Mouse (Mus musculus) mesoderm, embryonic 11.5 days (tissue): ENCODE measurements around the gene Jag2.

Experiments used
- DNase-seq: peaks from one replicate; pipeline ENCODE4 v3.0.0-alpha.2; 2012; ENCODE audit warnings: low read depth, low spot score

Gene Jag2

DNA sequence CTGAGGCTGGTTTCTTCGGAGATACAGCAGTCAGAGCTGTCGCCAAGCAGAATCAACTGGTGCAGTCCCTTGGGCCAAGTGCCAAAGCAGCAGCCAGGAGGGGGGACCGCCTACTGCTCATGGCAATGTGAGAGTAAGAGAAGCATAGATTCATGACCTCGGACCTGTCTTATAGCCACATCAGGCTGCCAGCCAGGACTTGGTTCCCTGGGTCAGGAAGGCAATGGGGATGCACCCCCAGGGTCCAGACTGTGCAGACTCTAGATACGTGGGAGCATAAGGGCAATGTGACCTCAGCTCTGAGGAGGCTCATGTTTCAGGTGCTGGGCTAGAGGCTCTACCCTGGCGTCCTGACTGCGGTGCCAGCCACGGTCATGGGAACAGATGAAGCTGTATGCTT lies 25.6 kb downstream of the Jag2 start:
- no peak for DNase-seq

DNA sequence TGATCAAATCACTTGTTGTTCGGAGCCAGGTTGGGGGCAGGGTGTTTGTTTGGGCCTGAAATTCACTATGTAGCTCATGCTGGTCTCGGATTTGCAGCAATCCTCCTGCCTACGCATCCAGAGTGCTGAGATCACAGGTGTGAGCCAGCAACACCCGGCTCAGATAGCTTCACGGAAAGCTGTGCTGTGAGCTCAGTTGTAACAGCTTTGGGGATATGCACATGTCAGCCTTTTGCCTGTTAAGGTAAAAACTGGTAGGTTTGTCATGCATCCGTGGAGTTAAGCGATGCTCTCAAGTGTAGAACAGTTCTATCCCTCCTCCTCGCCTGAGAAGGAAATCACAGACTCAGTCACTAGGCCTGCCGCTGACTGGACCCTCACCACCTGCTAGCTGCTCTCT lies 28.9 kb downstream of the Jag2 start:
- DNase-seq: no peak

DNA sequence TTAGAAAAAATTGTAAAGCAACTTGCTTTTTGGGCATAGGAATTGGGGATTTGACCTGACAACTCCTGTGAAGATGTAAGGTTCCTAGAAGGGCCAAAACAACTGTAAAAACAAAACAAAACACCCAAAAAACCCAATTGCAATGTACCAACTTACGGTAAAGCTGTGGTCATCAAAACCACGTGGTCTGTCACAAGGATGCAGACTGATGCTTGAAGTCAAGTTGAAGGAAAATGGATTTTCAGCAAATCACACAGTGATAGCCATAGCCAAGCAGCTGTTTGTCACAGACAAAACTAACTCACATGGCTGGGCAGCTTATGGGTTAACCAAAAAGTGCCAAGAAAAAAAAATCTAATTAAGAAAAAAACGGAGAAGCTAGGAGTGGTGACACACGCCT lies 30.6 kb downstream of the Jag2 start:
- DNase-seq: no peak

DNA sequence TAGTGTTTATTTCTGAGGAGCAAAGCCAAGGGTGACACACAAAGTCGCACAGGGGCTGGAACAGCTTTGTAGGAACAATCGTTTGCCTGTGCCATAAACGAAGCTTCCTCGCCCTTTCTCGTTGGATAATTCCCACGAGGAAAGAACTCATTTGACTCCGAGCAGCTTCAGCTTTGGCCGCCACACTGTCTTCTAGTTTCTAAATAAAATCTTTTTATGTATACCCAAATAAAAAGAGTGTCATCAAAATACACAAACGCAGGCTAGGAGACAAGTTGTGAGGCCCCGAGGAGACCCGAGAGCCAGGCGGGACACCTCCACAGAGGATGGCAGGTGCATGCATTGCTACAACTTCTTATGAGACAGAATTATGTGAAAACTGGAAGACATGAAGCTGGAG lies 31.2 kb downstream of the Jag2 start:
- DNase-seq: no peak

DNA sequence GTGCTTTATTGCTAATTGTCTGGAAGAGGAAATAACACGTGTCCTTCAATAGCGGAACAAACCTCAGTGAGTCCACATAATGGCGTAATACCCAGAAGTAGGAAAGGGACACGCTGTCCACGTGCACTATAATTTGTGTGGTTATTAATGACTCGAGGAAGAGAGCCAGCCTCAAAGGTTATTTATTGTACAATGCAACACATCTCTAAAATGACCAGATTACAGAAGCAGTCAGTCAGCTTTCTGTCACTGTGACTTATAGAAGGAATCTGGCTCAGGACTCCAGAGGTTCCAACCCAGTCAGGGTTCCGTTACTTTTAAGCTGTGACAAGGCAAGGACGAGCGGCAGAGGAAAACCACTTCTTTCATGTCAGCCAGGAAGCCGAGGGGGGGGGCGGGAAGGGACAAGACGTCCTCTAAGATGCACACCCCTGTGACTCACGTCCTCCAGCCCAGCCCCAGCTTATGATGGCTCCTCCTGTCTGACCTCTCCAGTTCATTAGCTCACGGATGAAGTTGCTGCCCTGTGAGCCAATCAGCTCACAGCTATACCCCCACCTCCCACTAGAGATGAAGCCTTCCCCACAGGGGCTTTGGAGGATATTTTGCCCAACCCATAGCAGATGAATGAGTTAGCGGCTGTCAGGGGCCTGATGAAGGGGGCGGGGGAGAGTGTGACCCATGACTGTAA lies 31.9 kb downstream of the Jag2 start:
- DNase-seq: peak; percentile 71

DNA sequence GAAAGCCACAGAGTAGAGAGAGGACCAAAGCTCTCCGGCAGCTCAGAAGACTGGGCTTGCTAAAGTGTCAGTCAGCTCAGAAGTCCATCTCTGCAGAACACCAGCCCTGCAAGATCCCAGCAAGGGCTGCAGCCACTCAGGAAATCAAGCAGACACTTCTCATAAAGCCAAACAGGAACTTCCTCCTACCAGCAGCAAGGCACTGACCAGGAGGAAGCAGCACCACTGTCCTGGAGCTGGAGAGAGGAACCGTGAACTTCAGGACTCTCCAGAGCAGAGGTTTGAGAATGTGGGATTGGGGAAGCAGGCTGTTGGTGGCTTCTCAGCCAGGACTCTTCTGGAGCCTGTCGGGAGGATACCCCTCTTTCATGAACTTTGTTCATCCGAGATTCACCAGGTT lies 34.6 kb downstream of the Jag2 start:
- DNase-seq: no peak

DNA sequence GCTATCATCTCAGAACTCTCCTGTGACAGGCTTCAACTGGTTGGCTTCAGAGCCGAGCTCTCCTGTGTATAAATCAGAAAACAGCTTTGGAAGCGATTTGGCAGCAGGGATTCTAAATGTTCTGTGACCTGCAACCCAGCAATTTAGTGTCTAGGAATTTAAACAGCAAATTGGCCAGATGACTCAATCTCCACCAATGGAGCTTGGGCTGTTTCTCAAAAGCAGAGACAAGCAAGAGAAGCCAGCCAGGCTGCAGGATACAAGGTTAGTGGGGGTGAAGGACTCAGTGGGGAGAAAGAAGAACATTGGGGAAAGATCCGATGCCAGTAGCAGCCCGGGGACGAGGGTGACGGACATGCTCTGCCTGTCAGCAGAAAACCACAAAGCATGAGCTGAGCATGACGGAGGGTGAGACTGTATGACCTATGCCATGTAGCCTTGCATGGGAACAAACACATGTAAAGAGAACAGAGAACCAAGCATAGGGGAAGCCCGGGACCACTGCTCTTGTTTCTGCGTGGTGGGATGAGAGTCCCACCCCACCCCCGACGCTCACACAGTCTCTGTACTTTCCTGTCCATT lies 35.2 kb downstream of the Jag2 start:
- no peak for DNase-seq

DNA sequence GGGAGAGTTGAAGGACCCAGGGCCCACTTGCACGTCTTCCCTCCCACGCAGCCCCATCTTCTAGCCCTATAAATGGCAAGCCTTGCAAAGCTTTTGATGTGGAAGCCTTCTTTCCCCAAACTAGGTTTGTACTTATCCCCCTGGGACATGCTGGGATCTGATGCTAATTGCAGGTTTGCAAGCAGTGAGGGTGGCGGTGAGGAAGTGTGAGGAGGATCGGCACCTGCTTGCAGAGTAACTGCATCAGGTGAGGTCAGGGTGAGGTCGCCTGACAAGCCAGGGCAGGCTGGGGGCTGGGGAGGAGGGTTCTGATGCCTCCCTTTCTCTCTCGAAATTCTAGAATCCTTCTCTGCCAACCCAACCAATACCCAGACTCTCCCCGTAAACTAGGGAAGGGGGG lies 44.1 kb downstream of the Jag2 start:
- no peak for DNase-seq

DNA sequence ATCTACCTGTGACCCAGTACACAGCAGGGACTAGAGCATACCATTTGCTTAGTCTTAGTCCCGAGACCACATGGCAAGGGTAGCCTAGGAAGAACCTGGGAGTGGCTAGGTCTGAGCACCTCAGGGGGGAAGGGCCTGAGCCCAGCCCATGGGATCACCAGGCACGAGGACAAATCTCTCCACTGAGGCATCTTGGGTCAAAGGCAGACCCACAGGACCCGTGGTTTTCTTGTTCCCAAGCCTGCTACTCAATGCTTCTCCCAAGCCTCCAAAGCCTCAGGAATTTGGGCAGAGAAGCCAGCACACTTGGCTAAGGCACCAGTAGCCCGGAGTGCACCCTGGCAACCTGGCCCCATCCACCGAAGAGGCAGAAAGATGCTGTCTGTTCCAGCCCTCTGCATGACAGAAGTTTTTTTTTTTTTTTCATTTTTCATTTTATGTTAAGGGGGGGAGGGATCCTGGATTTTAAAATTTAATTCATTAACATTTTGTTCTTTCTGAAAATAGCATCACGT lies 48.2 kb downstream of the Jag2 start:
- no peak for DNase-seq

DNA sequence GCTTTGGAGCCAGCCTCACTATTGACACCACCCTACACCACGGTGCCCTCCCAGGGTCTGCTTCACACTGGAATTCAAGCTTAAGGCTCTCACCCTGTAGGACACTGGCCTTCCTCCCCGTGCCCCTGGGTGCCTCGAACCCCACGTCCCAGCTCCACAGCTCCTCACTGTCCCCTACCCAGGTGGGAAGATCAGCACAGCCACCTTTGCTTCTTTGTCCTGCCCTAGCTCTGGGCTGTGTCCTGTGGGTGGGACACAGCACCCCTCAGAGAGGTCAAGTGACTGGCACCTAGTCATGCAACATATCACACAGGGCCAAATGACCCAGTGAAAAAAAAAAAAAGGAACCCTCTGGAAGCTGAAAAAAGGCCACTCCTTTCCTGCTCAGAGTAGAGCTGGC lies 48.9 kb downstream of the Jag2 start:
- DNase-seq: no peak

DNA sequence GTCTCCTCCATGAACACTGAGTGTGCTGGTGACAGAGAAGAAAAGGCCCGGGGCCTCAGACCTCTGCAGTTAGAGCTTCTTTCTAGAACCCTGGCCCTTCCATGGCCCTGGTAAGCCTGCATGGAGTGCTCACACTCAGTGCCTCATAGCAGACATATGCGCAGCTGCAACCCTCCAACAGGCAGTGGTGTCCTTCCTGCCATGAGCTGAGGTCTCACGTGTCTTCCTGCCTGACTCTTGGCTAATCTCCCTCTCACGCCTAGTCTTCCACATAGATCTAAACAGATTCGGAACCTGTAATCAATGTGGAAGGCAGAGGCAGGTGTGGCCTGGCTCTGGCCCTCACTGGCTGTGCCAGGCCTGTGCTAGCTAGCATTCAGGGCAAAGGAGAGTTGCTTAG lies 49.8 kb downstream of the Jag2 start:
- DNase-seq: no peak

DNA sequence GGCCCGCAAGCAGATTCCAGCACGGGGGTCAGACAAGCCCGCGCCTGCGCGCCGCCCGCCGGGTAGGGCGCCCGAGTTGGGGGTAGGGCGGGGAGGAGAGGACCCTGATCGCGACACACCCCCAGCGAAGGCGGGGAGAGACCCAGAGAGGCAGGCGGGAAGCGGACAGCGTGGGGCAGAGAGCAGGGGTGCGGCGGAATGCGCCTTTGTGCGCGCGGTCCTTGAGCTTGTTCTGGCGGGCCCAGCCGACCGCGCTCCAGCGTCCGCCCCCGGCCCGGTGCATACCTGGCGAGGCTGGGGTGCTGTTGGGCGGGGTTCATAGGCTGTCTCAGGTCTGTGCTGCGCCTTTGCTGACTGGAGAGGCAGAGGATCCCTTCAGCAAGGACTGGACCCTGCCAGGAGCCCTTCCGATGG lies 52.0 kb downstream of the Jag2 start:
- no peak for DNase-seq

DNA sequence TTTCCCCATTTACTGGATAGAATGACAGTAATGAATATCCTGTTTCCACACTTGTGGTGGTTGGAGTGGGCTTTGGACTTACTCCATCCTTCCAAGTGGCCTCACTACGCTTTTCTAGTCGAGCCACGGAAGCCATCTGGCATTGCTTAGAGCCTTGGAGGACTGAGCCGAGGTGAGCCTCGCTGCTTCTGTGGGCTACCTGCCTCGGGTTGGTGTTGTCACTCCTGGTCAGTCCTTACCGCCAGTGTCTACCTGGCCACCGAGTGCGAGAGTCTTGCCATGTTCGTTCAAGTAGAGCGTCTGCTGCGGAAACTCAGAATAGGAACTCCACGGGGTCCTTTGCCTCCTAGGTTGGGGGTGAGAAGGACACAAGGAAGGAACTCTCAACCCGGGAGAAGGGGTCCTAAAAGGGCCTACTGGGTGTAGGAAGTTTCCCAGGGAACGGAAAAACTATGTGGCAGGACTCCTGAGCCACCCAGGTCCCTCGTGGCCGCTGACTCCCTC lies 52.5 kb downstream of the Jag2 start:
- DNase-seq: no peak

DNA sequence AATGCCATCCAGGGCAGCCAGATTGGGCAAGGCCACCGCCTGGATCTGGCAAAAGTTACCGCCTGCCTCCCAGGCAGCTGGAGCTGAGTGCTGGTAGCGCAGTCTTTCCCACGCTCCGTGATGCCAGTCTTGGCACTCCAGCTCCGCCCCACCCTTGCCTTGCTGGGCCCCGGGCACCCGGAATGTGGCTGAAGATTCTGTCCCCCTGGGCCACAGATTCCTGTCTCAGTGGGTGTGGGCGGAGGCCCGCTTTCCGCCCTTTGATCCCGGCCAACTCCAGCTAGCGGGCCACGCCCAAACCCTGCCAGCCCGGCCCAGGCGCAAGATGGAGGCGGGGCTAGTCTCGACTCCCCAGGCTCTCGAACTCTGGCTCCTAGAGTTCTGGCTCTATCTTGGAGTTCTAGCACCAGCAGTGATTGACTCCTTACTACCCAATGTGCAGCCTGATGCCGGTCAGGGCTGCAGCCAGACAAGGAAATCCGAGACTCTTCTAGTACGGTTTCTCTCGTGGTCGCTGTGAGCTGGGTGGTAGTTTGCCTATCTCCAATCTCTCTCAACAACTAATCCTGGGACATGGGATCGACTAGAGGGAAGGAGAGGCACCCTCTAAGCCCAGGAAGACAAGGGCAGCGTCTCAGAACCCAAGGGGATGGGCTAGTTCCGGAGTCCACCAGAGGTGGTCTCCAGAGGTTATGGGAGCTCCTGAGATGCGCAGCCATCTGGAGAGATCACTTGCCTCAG lies 53.1 kb downstream of the Jag2 start:
- no peak for DNase-seq

DNA sequence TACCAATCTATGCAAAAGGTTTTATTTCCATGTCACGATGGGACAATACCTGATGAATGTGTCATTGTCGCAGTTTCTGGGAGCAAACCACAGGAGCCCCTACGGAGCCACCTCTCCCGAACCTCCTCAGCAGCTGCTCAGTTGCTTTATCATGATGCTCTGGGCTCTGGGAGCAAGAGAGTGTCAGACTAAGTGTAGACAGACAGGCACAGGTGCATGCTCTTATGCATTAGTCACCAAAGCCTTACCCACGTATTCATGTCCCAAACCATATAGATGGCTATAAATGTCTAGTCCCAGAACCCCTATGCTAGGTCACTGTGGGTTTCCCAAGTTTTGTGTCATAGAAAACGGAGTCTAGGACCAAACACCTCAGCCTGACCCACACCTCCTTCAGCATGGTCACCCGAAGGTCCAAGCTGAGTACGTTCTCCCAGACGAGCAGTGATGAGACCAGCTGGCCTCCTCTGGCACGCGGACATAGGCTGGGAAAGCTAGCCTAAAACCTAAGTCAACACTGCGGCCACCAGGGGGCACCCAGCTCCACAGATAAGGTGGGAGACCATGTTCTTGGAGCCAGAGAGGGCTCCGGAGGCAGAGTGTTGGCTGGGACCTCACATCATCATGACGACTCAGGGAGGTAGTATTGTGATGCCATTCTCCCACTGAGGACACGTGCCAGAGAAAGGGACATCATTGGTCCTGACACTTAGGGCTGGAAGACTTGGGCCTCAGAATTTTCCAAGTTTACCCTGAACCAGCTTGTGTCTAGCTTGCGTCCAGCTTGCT lies 54.2 kb downstream of the Jag2 start:
- DNase-seq: peak; percentile 89

DNA sequence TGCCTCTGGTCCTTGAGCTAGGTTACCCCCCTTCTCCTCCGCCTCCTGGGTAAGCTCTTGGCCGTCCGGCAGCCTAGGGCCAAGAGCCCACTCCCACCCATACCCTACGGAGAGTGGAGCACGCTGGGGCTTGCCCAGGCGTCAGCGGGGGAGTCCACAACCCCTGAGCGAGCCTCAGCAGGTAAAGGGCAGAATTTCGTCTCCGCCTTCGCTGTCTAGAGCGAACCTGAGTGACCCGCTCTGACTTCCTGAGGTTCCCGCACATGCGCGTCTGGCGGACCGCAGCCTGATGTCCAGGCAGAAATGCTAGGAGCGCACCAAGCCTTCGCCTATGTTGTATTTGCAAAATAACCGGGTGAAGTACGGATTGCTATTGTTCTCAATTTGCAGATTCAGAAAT lies 55.4 kb downstream of the Jag2 start:
- DNase-seq: no peak

DNA sequence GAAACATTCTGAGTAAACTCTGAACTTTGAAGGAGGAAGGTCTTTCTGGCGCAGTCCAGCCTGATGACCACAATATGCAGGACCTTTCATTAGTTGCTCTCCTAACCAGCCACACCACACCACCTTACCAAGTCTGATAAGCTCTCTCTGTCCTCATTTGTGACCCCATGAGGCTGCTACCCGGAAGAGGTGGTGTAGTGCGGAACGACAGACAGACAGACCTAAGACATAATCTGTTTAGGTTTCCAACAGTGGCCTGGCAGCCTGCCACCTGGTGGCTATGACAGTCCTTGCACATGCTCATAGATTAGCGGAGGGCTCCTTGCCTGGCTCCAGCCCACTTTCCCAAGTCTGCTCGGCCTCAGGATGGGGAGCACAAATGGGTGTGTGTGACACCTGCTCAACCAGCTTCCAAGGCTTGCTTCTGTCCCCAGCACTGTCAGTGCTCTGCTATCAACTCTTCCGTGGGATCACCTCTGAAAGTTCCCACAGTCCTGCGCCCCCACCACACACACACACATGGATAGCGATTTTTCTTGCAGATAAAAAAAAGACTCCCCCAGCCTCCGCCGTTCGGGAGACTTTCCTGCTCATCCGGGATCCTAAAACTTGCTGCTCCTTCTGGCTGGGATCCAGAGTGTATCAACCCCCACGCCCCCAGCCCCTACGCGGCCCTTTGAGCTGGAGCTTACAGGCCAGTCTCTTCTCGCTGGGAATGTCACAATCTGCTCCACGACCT lies 56.0 kb downstream of the Jag2 start:
- peak; percentile 70 for DNase-seq

DNA sequence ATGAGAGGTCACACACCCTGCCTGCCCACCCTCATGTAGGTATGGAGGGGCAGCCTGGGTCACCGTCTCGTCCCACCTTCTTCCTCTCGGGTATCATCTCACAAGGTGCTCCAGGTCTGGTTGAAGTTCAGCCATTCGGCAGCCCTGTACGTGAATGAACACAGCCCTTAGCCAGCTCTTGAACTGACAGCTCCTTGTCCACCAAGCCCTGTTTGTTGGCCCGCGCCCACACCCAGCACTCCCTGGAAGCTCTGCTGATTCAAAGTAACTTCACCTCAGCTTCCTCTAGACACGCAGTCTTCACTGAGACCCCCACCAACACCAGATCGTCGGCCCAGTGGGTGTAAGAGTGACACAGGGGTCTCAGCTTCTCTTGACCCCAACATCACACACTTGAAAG lies 56.6 kb downstream of the Jag2 start:
- DNase-seq: no peak

DNA sequence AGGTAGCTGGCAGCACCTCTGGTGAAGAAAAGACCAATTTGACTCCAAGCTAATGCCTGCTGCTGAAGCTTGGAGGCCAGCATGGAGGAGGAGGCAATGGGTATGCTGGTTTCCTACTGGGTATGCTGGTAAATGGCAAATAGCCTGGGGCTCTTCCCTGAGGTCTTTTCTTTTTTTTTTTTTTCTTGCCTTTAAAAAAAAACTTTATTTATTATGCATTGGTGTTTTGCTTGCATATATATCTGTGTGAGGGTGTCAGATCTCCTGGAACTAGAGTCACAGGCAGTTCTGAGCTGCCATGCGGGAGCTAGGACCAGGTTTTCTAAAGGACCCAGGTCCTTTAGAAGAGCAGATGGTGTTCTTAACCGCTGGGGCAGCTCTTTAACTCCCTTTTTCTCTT lies 58.3 kb downstream of the Jag2 start:
- DNase-seq: no peak

DNA sequence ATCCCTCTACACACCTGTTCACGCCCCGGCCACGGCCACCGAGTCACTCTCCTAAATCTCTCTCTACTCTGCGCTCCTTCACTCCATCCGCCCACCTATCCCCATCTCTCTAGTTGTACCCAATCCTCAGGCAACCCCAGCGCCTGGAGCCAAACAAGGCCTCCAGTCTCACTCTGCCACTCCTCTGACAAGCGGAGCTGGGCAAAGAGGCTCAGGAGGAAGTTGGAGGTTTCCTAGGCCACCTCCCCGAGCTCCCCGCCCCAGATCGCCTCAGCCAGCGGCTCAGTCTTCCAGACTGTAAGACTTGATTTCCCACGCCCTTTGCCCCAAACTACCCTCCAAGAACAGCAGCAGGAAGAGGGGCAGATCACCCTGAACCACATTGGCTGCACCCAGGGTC lies 58.8 kb downstream of the Jag2 start:
- DNase-seq: no peak

DNA sequence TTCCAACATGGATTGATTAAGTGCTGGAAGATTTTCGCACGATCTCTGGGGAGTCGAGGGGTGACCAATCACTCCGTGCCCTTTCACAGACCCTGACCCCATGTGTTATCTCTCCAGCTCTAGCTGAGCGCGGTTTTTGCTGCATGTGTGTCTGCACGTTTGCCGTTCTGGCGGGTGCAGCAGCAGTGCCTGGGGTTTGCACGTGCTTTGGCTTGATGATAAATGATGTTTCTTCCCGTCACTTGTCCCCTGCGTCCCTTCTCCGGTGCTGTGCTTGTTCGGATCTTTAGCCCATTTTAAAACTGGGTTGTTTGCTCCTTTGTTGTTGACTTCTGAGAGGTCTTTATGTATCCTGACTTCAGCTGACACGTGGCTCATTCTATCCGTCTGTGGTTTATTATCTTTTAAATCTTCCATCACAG lies 59.8 kb downstream of the Jag2 start:
- peak; percentile 56 for DNase-seq
